In genomic region chr15:81010114-81010513, GRCm38 (mm10) we compare ENCODE assay signal across 20 mouse cellular contexts. TPM values are rescaled to one million over a fixed set of nuclear protein-coding genes. Genes with fewer than 3 reads are reported as not detected.
A peak's percentile ranks its signal among the peaks of the same experiment; 100 is the strongest.
DNase-seq lines count a peak whose midpoint lies in the region; ATAC-seq and TF ChIP-seq lines count a peak whose summit lies in the region.
"Had no signal": no experiment of that assay in that cellular context is flagged by ENCODE, and none has a peak within 500 bp of the region (broad histone marks: within the 10 kb centered on the region; RNA-seq: fewer than 3 reads in every experiment).

No protein-coding gene starts in this region.

- H3K9ac ChIP-seq in forebrain, embryonic 15.5 days (replicated peaks): no peak overlapping the region
- H3K9ac ChIP-seq in forebrain, postnatal 0 days: no peak overlapping the region
- H3K9ac ChIP-seq: hindbrain, embryonic 14.5 days; liver, postnatal 0 days had no signal

- ATAC-seq in forebrain, embryonic 15.5 days (replicated peaks): no peak
- ATAC-seq in forebrain, postnatal 0 days: no peak
- ATAC-seq: intestine, postnatal 0 days; liver, postnatal 0 days had no signal

- 11% methylated on average over 7 of the region's 7 CpGs for WGBS in cerebellum, adult 2 months
- 85% methylated on average over 7 of the region's 7 CpGs for WGBS in forebrain, embryonic 15.5 days
- WGBS in forebrain, postnatal 0 days: 75% methylated on average over 7 of the region's 7 CpGs

- peak; percentile 27 to 29 for DNase-seq in cerebellum, adult 2 months
- DNase-seq in cerebellum, adult 9-10 months: no peak
- DNase-seq in forebrain, postnatal 0 days: no peak
- no peak for DNase-seq in layer of hippocampus, adult 2 months (ENCODE audit: low spot score in 2 of 2)
- no peak for DNase-seq in layer of hippocampus, postnatal 14 days (ENCODE audit: low spot score in 2 of 2)
- DNase-seq: embryo, embryonic 11 days; heart, postnatal 10 days; layer of hippocampus, postnatal 36 days; liver, postnatal 0 days; lung, postnatal 10 days; midbrain, embryonic 14.5 days; right cerebral cortex, postnatal 14 days; spleen, adult 18-20 months; thymus, postnatal 36 days had no signal

- TF ChIP-seq CTCF in cerebellum, adult 2 months (IDR thresholded peaks at IDR 0.05; ENCODE audit: borderline replicate concordance, insufficient read depth, low read depth, low read length): no peak
- TF ChIP-seq CTCF in forebrain, postnatal 0 days (IDR thresholded peaks at IDR 0.05; ENCODE audit: low read depth): no peak
- TF ChIP-seq CTCF in layer of hippocampus, adult 2 months (conservative IDR thresholded peaks at IDR 0.05): no peak
- TF ChIP-seq CTCF in cortical plate, adult 2 months (IDR thresholded peaks at IDR 0.05; ENCODE audit: extremely low read depth, insufficient read depth, low read length): no peak

- no peaks in the 10 kb centered on the region for H3K9me3 ChIP-seq in forebrain, embryonic 15.5 days
- H3K9me3 ChIP-seq in forebrain, postnatal 0 days (ENCODE audit: low read length): no peaks in the 10 kb centered on the region
- H3K9me3 ChIP-seq: limb, embryonic 10.5 days had no signal

- no peak overlapping the region for H3K4me2 ChIP-seq in forebrain, embryonic 15.5 days (replicated peaks)
- H3K4me2 ChIP-seq in forebrain, postnatal 0 days (ENCODE audit: low read depth): no peak overlapping the region
- H3K4me2 ChIP-seq: heart, embryonic 11.5 days; hindbrain, embryonic 14.5 days had no signal

- no peak overlapping the region for H3K4me3 ChIP-seq in cerebellum, adult 2 months (replicated peaks; ENCODE audit: insufficient read depth, low read depth, low read length)
- H3K4me3 ChIP-seq in forebrain, embryonic 15.5 days: no peak overlapping the region
- H3K4me3 ChIP-seq in forebrain, postnatal 0 days (ENCODE audit: low read depth, low read length): no peak overlapping the region
- no peak overlapping the region for H3K4me3 ChIP-seq in layer of hippocampus, adult 2 months
- no peak overlapping the region for H3K4me3 ChIP-seq in cortical plate, adult 2 months (ENCODE audit: insufficient read depth, low read length)
- H3K4me3 ChIP-seq: limb, embryonic 10.5 days had no signal

- H3K36me3 ChIP-seq in forebrain, embryonic 15.5 days: peaks cover 48% of the 10 kb centered on the region
- H3K36me3 ChIP-seq in forebrain, postnatal 0 days (ENCODE audit: insufficient read depth): peaks cover 93% of the 10 kb centered on the region

- H3K27ac ChIP-seq in cerebellum, adult 2 months (ENCODE audit: insufficient read depth, low read length): no peak overlapping the region
- peak overlapping the region; percentile 25; the same call in 1 of the 2 replicates for H3K27ac ChIP-seq in forebrain, embryonic 15.5 days (replicated peaks)
- H3K27ac ChIP-seq in forebrain, postnatal 0 days (ENCODE audit: low read depth, low read length): no peak overlapping the region
- H3K27ac ChIP-seq in layer of hippocampus, adult 2 months: peak overlapping the region; percentile 81
- H3K27ac ChIP-seq in cortical plate, adult 2 months (ENCODE audit: insufficient read depth, low read length): peak overlapping the region; percentile 19; the same call in 1 of the 2 replicates
- H3K27ac ChIP-seq: hindbrain, embryonic 14.5 days; limb, embryonic 10.5 days had no signal

- no peaks in the 10 kb centered on the region for H3K27me3 ChIP-seq in cerebellum, adult 2 months (ENCODE audit: control insufficient read depth, insufficient read depth, low read length)
- H3K27me3 ChIP-seq in forebrain, embryonic 15.5 days: no peaks in the 10 kb centered on the region
- no peaks in the 10 kb centered on the region for H3K27me3 ChIP-seq in forebrain, postnatal 0 days (ENCODE audit: insufficient read depth, low read length)

- TF ChIP-seq POLR2A in cerebellum, adult 2 months (IDR thresholded peaks at IDR 0.05; ENCODE audit: borderline replicate concordance, insufficient read depth, low read length): no peak
- TF ChIP-seq POLR2A in cortical plate, adult 2 months (IDR thresholded peaks at IDR 0.05; ENCODE audit: extremely low read depth, insufficient read depth, low read length): no peak

- H3K4me1 ChIP-seq in cerebellum, adult 2 months (ENCODE audit: control insufficient read depth, insufficient read depth, low read length): peaks cover 33% of the 10 kb centered on the region
- no peaks in the 10 kb centered on the region for H3K4me1 ChIP-seq in forebrain, embryonic 15.5 days
- H3K4me1 ChIP-seq in forebrain, postnatal 0 days (ENCODE audit: insufficient read depth): no peaks in the 10 kb centered on the region
- peaks cover 5% of the 10 kb centered on the region for H3K4me1 ChIP-seq in cortical plate, adult 2 months (ENCODE audit: control insufficient read depth, insufficient read depth, low read length)
- H3K4me1 ChIP-seq: limb, embryonic 10.5 days had no signal

RNA-seq across cellular contexts. Expression of gene Sgsm3, which starts 32.5 kb away (rescaled TPM):
- 75.2 and 77.6 TPM in 2 replicates for polyA plus RNA-seq in cerebellum, adult 2 months (2012; rRNA removed)
- 56.3 and 56.6 TPM in 2 replicates for polyA plus RNA-seq in forebrain, embryonic 15.5 days (2015; fragmentation: Nextera tagmentation; extraction: Ambion mirVana)
- total RNA-seq in forebrain, postnatal 0 days (2014; rRNA removed): 68.7 and 78.9 TPM in 2 replicates
- 55.0 and 67.2 TPM in 2 replicates for polyA plus RNA-seq in forebrain, postnatal 0 days (2015; fragmentation: Nextera tagmentation; extraction: Ambion mirVana)
- 10 to 100 TPM; 83.0 to 89.2 TPM for total RNA-seq in layer of hippocampus, adult 2 months (2021)
- 10 to 100 TPM; 65.3 to 71.1 TPM for total RNA-seq in layer of hippocampus, postnatal 14 days (2021)
- polyA plus RNA-seq in cortical plate, adult 2 months (2012; rRNA removed): 89.4 and 97.4 TPM in 2 replicates

Comparison
In these comparisons a context has a peak if more than half of its experiments do, and no peak if none do; other contexts are left out.
1. DNase-seq: peak in cerebellum, adult 2 months (2 of 2); none in cerebellum, adult 9-10 months (single experiment), forebrain, postnatal 0 days (single experiment), layer of hippocampus, adult 2 months (0 of 2) and layer of hippocampus, postnatal 14 days (0 of 2).
2. H3K27ac ChIP-seq: peak in forebrain, embryonic 15.5 days (single experiment), layer of hippocampus, adult 2 months (single experiment) and cortical plate, adult 2 months (single experiment); none in cerebellum, adult 2 months (single experiment) and forebrain, postnatal 0 days (single experiment).